Mouse (Mus musculus): ENCODE measurements around the gene Tsen54.

The Tsen54 gene

DNA sequence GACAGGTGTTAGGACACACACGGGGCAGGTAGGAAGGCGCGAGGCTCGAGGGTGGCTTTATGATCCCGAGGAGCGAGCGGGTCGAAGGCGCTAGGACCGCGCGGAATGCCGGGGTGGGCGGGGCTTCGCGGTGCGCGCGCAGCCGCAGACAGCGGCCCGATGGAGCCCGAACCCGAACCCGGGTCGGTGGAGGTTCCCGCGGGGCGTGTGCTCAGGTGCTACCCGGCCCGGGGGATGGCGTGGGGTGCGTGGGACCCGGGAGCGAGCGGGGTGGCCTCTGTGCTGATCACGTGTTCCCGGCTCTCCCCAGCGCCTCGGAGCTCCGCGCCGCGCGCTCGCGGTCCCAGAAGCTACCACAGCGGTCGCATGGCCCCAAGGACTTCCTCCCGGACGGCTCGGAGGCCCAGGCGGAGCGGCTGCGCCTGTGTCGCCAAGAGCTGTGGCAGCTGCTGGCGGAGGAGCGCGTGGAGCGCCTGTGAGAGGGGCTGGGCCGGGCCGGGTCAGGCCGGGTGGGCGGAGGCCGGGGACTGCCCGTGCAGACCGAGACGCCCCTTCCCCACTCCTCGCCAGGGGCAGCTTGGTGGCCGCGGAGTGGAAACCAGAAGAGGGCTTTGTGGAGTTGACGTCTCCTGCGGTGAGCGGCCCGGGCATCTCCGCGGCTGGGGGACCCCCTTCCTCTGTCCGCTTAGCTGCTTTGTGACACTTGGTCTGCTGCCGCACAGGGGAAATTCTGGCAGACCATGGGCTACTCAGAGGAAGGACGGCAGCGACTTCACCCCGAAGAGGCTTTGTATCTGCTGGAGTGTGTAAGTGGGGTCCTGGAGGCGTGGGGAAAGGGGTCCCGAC lies at the start of gene Tsen54:
Gene Tsen54, plus strand, starts transcription at position 120 of the 846 bp plus-strand sequence.
- DNase-seq: peak; percentile 89

DNA sequence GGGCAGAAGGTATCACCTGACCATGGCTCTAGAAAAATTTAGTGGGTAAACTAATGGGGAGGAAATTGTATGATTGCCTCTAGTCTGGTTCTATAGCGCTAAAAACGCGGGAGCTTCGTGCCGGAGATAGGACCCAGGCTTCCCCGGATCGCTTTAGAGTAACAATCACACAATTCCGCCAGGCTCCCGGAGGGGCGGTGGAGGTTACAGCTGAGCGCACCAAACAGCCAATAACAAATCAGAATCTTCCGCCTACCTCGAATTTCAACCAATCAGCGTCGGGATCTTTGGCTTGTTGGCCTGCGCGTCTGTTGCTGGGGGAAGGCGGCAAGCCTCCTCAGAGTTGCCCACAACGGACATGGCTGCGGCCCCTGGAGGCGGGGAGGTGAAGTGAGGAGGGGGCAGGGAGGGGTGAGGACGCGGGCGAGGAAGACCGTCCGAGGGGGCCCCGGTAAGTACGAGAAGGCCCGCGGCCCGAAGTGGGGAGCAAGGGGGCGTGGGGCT lies 49.4 kb upstream of the Tsen54 start, which contains the start of gene Tmem94:
Gene Tmem94, plus strand, starts transcription at position 331 of the 504 bp plus-strand sequence.
- peak; percentile 97 for DNase-seq

DNA sequence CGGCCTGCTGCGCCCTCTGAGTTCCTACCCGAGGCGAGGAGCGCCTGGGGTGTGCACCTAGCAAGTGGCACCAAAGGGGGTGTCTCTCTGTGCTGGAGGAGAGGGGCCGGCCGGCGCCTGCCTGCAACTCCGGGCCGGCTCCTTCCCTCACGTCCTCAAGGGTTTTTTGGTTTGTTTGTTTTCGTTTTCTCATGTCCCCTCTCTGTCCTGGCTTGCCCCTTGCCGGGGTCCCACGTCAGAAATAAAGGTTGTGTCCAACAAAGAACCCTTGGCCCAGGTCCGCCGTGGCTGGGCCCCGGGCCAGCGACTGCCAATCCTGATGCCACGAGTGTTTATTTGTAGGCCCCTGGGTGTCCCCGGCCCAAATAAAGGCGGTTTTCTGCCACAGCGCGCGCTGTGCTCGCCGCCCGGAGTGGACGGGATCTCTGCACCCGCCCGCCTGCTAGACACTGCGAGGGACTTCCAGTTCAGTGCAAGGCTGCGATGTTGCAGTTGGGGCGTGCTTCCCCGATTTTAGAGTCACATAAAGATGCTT lies 48.9 kb upstream of the Tsen54 start:
- peak; percentile 71 for DNase-seq

DNA sequence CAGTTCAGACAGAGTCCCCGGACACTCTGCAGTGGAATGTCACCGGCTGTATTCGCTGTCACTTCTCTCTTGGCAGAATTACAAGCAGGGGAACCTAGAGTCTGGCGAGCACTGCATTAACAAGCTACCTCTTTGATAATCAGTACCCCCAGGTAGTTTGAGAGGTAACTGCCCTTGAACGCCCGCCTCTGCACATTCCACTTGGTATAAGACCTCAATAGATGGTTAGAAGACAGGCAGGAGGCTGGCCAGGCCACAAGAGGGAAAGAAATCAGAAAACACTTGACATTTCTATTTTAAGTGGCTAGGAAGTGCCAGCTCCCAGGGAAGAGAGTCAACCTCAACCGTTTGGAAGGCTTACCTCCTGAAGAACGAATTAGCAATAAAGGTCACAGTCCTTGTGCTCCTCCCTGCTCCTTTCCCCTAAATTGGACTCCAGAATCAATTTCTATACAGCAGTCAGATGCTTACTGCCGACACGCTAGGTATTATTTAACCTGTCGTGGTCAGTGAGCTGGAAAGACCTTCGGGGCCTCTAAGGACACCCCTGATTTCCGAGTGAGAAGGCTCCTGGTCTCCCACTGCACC lies 48.1 kb upstream of the Tsen54 start:
- peak; percentile 39 for DNase-seq

DNA sequence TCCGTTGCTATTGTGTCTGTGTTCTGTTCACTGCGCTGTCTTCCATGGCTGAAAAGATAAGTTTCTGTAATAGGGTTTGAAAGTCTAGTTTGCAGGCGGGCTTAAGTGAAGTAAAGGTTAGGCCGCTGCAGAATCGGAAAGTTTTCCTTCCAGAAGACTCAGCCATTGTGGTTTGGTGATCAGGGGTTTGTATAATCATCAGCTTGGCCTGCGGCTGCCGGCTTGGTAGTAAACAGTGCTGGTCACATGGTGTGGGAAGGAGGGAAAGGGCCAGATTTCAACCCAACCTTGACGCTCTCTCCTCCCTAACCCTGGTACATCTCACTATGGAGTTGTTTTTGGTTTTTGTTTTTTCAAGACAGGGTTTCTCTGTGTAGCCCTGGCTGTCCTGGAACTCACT lies 47.5 kb upstream of the Tsen54 start:
- no peak for DNase-seq

DNA sequence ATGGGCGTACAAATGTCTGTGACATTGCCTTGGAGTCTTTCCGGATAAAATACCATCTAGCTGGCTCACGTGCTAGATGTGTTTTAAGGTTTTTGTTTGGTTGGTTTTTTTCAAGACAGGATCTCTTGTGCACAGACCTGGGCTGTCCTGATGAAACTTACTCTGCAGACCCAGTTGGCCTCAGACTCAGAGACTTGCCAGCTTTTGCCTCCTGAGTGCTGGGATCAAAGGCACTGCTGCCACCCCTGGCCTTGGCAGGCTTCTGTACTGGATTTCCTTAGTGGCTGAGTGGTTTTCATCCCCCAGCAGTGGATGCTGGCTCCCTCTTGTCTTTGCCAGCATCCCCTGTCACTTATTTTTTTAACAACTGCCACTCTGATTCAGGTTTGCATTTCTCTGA lies 45.6 kb upstream of the Tsen54 start:
- no peak for DNase-seq

DNA sequence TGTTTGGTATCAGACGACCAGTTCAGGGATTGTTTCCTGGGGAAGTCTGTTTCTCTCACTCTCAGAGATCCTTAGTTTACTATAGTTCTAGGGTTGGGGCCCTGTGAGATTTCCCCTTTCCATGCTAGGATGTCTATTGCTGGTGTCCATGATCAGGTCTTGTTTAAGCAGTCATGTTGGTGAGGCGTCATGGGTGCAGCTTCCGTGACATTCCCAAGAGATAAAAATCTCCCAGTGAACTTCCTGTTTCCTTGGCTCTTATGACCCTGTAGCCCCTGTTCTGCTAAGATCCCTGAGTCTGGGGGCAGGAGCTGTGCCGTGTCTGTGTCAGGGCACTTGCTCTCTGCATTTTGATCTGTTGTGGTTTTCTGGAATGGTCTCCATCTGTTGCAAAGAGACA lies 39.9 kb upstream of the Tsen54 start:
- DNase-seq: no peak

DNA sequence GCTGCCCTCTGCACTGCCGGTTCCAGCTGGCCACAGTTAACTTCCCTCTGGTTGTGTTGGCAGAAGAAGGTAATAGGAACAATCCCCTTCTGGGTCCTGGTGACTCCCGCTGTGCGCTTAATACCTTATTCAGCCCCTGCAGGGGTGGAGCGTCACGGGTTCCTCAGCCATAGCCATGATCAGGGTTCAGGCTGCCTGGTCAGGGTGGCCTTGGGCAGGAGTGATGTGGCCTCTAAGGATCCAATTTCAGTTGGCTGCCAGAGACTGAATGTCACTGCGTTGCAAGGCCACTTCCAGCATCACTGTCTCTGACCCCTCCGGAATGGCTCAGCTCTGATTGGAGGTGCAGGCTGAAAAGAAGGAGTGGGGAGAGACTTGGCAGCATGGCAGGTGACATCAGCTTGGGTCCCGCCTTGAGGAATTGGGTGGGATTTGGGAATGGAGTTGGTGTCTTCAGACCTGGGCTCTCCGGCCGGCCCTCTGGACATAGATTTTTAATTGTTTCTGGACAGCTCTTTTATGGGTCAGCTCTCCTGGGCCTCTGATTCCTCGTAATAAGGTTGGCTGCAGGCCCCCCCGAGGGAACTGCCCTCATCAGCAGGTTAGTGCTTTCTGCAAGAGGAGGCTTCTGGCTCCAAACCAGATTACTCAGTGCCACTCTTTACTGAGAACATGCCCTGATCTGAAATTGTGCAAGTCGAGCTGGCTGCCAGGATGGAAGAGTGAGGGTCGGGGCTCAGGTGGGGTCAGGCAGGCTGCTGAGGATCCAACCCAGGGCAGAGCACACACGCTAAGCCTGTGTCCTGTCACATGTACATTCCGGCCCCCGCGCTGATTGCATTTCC lies 38.5 kb upstream of the Tsen54 start:
- peak; percentile 43 for DNase-seq

DNA sequence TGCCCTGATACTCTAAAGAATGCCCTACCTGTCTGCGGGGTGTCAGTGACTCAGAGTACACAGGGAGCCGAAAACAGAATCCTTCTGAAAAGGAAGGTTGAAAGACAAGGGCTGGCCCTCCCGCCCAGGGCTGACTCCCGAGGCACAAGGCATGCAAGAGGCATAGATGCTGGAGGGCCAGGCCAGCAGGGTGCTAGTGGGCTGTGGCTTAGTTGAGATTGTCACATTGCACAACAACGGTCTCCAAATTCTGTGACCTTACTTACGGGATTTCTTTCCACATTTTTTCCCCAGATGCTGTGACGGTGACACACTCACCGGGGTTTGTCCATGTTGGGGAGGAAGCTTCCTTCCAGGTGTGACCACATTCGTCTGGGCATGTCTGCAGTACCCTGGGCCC lies 37.6 kb upstream of the Tsen54 start:
- no peak for DNase-seq

DNA sequence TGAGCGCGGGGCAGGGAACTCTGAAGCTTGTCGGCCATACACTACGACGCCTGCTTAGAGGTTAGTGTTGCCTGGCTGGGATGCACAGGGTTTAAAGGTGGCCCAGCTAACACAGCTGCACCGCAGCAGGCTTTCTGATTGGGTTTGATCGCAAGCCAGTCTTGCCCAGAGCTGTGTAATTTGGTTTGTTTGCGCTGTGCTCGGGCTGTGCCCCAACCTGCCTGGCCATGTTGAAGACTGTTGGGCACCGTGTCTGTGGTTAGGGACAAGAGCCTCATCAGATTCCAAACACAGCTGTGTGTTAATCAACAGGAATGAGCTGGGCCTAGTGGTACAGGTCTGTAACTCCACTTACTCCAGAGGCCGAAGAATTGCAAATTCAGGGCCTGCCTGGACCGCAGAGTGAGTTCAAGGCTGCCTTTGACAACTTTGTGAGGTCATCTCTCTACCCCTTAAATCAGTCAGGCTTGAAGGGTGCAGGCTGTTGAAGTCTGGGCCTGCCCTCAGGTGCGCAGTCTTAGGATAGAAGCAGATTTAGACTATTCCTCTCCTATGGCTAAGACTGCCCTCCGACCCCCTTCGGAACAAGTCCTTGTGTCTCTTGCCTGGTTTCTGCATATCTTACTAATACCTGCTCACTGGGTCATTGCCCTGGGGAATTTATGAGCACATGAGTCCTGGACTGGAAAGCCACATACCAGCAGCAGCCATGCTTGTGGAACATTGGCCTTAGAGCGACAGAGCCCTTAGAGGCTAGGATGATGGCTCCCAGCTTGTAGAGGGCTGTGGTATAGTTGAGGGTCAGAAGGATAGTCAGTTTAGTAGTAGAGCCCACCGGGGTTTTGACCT lies 36.8 kb upstream of the Tsen54 start:
- peak; percentile 14 for DNase-seq

DNA sequence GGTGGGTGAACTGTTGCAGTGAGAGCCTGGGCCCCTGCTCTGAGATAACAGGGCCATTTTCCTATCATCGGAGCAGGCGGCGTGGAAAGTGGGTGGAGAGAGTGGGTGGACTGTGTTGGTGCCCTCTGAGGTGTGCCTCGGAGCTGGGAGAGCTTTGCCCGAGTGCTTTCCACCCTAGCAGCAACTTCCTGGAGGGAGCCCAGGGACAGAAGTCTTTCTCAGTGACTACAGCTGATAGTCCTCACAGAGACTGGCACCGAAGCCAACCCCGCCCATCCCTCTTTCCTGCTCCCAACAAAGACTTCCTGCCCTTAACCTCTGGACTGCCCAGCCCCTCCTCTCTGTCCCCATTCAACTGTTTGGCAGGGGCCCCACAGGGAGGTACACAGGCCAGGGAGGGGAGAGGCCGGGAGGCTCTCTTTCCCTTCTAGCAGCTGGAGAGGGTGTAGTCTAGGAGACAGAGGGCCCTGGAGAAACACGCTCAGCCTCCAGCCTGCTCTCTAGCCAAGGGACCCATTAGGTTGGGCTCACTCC lies 35.4 kb upstream of the Tsen54 start:
- DNase-seq: peak; percentile 97

DNA sequence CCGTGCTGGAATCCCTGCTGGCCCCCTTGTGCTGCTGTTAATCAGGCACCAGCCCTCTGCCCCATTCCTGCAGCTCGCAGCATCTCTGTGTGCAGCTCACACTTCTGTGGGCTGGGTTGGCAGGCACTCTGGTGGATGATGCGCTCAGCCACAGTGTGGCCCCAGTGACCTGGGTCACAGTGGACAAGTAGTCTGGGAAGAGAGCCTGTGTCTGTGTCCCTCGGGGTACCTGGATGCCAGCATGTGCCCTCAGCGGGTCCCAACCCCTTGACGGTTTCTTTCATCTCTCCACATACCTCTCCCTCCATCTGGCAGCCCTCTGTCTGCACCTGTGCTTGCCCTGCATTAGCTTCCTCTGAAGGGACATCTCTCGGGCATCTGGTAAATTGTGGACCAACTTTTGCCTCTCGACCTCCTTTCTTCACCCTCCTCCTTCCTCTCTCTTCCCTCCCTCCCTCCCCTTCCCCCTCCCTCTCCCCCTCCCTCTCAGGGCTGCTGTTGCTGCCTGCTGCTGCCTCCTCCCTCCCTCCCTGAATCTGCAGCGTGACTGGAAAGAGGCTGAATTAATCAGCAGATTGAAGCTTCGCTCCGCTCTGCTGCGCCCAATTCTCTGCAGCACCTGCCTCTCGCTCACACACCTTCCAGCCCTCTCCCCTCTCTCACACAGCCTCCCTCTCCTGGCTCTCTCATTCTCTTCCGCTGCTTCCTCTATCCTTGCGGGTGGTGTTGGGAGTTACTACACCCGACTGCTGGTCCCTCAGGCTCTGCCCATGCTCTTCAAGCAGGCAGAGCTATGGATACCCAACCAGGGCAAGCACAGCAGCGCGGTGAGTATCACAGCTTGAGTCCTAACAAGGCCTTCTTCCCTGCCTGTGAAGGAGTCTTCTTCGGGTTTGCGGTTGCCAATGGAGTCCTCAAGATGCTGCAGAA lies 34.1 kb upstream of the Tsen54 start:
- DNase-seq: no peak

DNA sequence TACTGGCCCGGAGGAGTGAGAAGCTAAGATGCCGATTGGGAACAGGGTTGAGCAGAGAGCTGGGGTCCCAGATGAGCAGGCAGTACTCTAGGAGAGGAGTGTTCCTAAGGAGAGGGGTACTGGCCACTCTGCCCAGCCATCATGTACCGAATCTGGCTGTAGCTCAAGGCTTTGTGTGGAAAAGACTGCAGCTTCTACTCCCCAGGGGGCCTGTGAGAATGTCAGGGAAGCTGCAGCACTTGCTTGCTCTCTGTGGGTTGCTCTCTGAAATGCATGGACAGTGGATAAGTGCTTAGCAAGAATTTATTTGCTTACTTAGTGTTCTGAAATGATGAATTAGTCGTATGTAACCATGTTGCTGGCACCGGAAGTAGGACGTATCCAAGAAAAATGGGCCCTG lies 28.1 kb upstream of the Tsen54 start:
- no peak for DNase-seq

DNA sequence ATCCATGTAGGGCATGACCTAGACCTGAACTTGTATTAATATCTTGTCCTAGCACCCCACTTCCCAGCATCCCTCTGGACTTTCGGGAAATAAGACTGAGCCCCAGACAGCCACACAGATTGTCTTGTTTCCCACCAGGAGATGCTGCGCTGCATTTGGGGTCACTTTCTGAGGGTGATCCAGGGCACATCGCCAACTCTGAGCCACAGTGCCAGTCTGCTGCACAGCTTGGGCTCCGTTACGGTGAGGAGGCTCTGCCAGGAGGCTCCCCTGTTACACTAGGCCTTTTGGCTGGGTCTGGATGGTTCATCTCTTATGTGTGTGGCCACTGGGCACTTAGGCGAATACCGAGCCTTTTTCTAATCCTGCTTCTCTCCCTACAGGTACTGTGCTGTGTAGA lies 24.7 kb upstream of the Tsen54 start:
- no peak for DNase-seq

DNA sequence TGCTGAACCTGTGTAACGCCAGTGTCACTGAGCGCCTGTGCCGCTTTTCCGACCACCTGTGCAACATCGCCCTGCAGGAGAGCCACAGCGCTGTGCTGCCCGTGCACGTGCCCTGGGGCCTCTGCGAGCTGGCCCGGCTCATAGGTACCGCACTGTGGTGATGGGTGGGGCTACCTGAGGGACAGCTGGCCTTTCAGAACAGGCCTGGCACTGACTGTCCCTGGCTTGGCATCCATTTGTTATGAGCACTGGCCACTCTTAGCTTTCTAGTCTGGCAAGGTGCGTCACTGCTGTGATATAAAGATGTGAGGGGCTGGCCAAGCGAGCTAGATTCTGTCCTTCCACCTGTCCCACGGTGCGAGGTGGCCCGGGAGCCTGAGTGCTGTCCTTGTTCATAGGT lies 22.6 kb upstream of the Tsen54 start:
- no peak for DNase-seq

DNA sequence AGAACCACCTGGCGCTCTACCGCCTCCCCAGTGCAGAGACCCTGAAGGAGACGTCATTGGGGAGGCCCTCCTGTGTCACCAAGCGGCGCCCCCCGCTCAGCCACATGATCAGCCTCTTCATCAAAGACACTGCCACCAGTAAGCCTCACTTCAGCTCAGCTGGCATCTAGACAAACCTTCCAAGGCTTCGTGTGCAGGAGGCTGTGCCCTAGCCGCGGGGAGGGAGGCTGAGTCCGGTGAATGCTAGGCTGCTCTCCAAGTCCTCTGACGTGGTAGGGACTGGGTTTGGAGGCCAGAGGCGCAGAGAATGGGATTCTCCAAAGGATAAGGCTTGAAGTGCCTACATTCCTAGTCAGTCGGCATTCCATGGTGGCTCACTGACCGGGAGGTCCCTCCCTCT lies 22.2 kb upstream of the Tsen54 start:
- DNase-seq: no peak

DNA sequence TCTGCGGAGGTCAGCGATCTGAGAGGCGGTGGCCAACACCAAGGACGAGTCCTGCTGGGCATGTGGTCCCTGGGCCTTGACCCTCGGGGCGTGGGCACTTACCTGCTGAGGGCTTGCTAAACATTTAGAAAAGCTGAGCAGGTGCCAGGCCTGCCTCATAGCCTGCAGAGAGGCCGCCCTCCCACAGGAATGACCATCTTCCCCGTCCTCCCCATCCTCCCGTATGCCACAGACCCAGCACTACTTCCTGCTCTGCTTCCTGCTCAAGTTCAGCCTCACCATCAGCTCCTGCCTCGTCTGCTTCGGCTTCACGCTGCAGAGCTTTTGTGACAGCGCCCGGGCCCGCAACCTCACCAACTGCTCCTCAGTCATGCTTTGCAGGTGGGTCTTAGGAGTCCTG lies 17.6 kb upstream of the Tsen54 start:
- DNase-seq: no peak

DNA sequence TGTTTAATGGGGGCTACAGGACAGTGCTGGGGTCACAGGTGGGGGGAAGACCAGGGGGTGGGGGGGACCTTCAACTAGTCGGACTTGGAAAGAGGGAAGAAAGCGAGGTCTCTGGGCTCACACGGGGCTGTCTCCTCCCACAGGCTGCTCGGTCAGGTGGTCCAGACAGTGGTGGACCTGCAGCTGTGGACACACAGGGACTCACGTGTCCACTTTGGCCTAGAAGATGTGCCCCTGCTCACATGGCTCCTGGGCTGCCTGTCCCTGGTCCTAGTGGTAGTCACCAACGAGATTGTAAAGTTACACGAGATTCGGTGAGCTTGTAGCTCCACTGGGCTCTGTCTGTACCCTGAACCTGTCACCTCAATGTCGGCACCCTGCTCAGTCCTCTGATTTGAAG lies 16.9 kb upstream of the Tsen54 start:
- DNase-seq: no peak

DNA sequence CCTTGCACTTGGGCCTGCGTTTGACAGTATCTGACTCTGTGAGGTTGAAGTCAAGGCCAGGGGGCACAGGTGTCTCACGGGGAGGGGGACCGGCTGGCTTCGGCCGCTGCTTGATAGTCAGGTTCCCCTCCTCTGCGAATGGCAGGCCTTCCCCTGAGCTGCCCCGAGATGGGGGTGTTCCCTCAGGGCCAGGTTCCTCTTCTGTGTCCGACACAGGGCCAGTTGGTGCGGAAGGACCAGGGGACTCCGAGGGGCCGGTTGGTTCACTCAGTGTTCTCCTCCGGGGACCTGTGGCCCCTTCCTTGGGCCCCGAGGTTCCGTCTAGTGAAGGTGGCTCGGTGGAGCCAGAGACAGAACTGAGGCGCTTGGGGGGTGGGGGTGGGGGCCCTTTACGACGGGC lies 13.5 kb upstream of the Tsen54 start:
- DNase-seq: no peak

DNA sequence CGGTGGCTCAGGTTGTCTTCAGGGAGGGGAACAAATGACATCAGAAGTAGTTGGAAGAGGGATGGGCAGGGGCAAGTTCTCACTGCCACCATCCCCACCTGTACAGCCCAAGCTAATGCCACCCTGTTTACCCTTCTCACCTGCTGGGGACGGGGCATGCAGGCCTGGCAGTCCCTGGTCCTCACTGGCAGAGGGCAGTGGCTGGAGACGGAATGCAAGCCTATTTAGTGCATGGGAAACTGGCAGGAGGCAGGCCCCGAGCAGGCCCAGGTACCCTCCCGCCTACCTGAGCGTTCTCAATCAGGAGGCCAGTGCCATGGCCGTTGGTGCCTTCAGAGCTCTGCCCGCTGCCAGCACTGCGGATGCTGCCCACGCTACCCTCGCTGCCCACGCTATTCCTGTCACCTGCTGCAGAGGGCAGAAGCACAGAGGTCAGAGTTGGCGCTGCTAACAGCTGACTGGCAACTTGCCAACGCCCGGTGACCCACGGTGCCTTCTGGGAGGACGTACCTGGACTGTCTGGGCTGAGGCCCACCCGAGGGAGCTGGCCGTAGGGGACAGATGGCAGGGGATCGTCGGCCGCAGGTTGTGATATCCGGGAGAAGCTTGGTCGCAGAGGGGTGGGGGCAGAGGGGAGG lies 11.3 kb upstream of the Tsen54 start:
- DNase-seq: no peak

Measured in lung, postnatal 10 days (tissue).